Mouse (Mus musculus): ENCODE results near the gene Trpm5. TPM values are rescaled to one million over a fixed set of nuclear protein-coding genes. Genes with fewer than 3 reads are reported as not detected.

Gene Trpm5
- polyA plus RNA-seq, 1 experiment from 2014 or later = 0.72 TPM

GRCm38 (mm10) chr7:143100759-143101158 lies 6.3 kb upstream of the Trpm5 start:
- H3K9me3 ChIP-seq (ENCODE audit: low read length) = no peaks in the 10 kb centered on the region
- H3K27ac ChIP-seq (ENCODE audit: low read length) = no peak overlapping the region
- no peaks in the 10 kb centered on the region for H3K27me3 ChIP-seq (replicated peaks; ENCODE audit: insufficient read depth, low read length)
- no peak overlapping the region for H3K4me2 ChIP-seq (replicated peaks; ENCODE audit: low read depth, low read length)
- no peak overlapping the region for H3K9ac ChIP-seq (replicated peaks; ENCODE audit: low read depth)
- H3K36me3 ChIP-seq (ENCODE audit: insufficient read depth, low read length) = no peaks in the 10 kb centered on the region
- H3K4me3 ChIP-seq (ENCODE audit: low read depth, low read length) = no peak overlapping the region
- ATAC-seq (no peak), DNase-seq (ENCODE audit: low spot score) (no peak)
- H3K4me1 ChIP-seq (ENCODE audit: insufficient read depth, low read depth, low read length) = no peaks in the 10 kb centered on the region
- WGBS = 48% methylated on average over 4 of the region's 4 CpGs
- no peak for TF ChIP-seq CTCF (IDR thresholded peaks at IDR 0.05)
- TF ChIP-seq EP300 (IDR thresholded peaks at IDR 0.05) = no peak

DNA sequence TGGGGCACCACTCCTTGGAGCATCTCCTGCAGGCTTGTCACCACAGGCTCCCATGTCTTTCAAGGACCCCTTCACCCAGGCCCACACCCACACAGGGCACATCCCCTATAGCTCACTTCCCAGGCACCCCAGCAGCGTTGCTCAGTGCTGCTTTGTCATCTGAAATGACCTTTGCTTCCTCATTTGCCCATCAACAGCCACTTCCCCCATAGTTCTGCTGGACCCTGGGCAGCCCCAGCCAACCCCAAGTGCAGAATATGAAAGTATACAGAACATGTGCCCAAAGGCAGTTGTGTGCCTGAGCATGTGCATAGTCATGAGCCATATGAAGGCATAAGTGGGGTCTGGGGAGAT lies 1.1 kb upstream of the Trpm5 start:
- no peak for DNase-seq (ENCODE audit: low spot score)
- no peaks in the 10 kb centered on the region for H3K36me3 ChIP-seq (ENCODE audit: insufficient read depth, low read length)
- H3K4me2 ChIP-seq (replicated peaks; ENCODE audit: low read depth, low read length) = no peak overlapping the region
- no peaks in the 10 kb centered on the region for H3K27me3 ChIP-seq (replicated peaks; ENCODE audit: insufficient read depth, low read length)
- 52% methylated on average over 1 of the region's 1 CpGs for WGBS
- H3K27ac ChIP-seq (ENCODE audit: low read length) = no peak overlapping the region
- H3K4me3 ChIP-seq (ENCODE audit: low read depth, low read length) = no peak overlapping the region
- ATAC-seq = no peak
- H3K9ac ChIP-seq (replicated peaks; ENCODE audit: low read depth) = no peak overlapping the region
- TF ChIP-seq EP300 (IDR thresholded peaks at IDR 0.05) (no peak), CTCF (IDR thresholded peaks at IDR 0.05) (no peak)
- no peaks in the 10 kb centered on the region for H3K4me1 ChIP-seq (ENCODE audit: insufficient read depth, low read depth, low read length)
- H3K9me3 ChIP-seq (ENCODE audit: low read length) = no peaks in the 10 kb centered on the region

DNA sequence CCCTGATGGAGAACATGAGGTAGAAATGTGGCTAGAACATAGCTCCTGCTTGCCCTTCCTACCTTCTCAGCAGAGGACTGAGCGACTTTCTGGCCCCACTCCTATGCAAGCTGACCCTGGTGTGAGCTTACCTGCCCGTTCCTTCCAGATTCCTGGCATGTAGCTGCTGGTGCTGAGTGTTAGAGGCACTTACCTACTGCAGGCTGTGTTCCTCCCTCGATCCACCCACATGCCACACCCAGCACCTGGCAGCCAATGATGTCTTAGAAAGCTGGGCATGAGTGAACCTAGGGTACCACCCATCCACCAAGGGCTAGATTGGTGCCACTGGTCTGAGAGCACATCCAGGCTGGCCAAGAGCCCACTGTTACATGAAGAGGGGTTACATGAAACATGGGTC lies 595 bp downstream of the Trpm5 start:
- TF ChIP-seq CTCF (IDR thresholded peaks at IDR 0.05) (no peak), EP300 (IDR thresholded peaks at IDR 0.05) (no peak)
- Histone ChIP-seq H3K27ac (ENCODE audit: low read length) (no peak overlapping the region), H3K9ac (replicated peaks; ENCODE audit: low read depth) (no peak overlapping the region), H3K27me3 (replicated peaks; ENCODE audit: insufficient read depth, low read length) (no peaks in the 10 kb centered on the region), H3K4me1 (ENCODE audit: insufficient read depth, low read depth, low read length) (no peaks in the 10 kb centered on the region), H3K4me2 (replicated peaks; ENCODE audit: low read depth, low read length) (no peak overlapping the region), H3K4me3 (ENCODE audit: low read depth, low read length) (no peak overlapping the region), H3K36me3 (ENCODE audit: insufficient read depth, low read length) (no peaks in the 10 kb centered on the region), H3K9me3 (ENCODE audit: low read length) (no peaks in the 10 kb centered on the region)
- DNase-seq (ENCODE audit: low spot score) = no peak
- no peak for ATAC-seq
- WGBS = 55% methylated on average over 3 of the region's 3 CpGs

- Histone ChIP-seq H3K4me3 (ENCODE audit: low read depth, low read length) (no peak overlapping the region), H3K4me1 (ENCODE audit: insufficient read depth, low read depth, low read length) (no peaks in the 10 kb centered on the region), H3K9ac (replicated peaks; ENCODE audit: low read depth) (no peak overlapping the region), H3K36me3 (ENCODE audit: insufficient read depth, low read length) (no peaks in the 10 kb centered on the region), H3K4me2 (replicated peaks; ENCODE audit: low read depth, low read length) (no peak overlapping the region), H3K27me3 (replicated peaks; ENCODE audit: insufficient read depth, low read length) (no peaks in the 10 kb centered on the region), H3K9me3 (ENCODE audit: low read length) (no peaks in the 10 kb centered on the region), H3K27ac (ENCODE audit: low read length) (no peak overlapping the region)
- 36% methylated on average over 4 of the region's 4 CpGs for whole genome bisulfite sequencing
- ATAC-seq (peak; percentile 54), DNase-seq (ENCODE audit: low spot score) (peak; percentile 59)
- TF ChIP-seq EP300 (IDR thresholded peaks at IDR 0.05) (no peak), CTCF (IDR thresholded peaks at IDR 0.05) (peak; percentile 73)
Measured at GRCm38 (mm10) chr7:143087070-143087579, 7.3 kb downstream of the Trpm5 start.

- no peaks in the 10 kb centered on the region for H3K27me3 ChIP-seq (replicated peaks; ENCODE audit: insufficient read depth, low read length)
- no peaks in the 10 kb centered on the region for H3K36me3 ChIP-seq (ENCODE audit: insufficient read depth, low read length)
- DNase-seq (ENCODE audit: low spot score) = peak; percentile 71
- 51% methylated on average over 2 of the region's 2 CpGs for WGBS
- ATAC-seq = peak; percentile 71
- no peaks in the 10 kb centered on the region for H3K4me1 ChIP-seq (ENCODE audit: insufficient read depth, low read depth, low read length)
- no peaks in the 10 kb centered on the region for H3K9me3 ChIP-seq (ENCODE audit: low read length)
- H3K4me2 ChIP-seq (replicated peaks; ENCODE audit: low read depth, low read length) = no peak overlapping the region
- H3K27ac ChIP-seq (ENCODE audit: low read length) = no peak overlapping the region
- no peak overlapping the region for H3K9ac ChIP-seq (replicated peaks; ENCODE audit: low read depth)
- H3K4me3 ChIP-seq (ENCODE audit: low read depth, low read length) = no peak overlapping the region
- TF ChIP-seq CTCF (IDR thresholded peaks at IDR 0.05) (peak; percentile 95), EP300 (IDR thresholded peaks at IDR 0.05) (no peak)
Measured at GRCm38 (mm10) chr7:143086366-143086765, 8.1 kb downstream of the Trpm5 start.

- no peak overlapping the region for H3K4me2 ChIP-seq (replicated peaks; ENCODE audit: low read depth, low read length)
- TF ChIP-seq CTCF (IDR thresholded peaks at IDR 0.05) (no peak), EP300 (IDR thresholded peaks at IDR 0.05) (no peak)
- 66% methylated on average over 2 of the region's 2 CpGs for WGBS
- ATAC-seq (no peak), DNase-seq (ENCODE audit: low spot score) (no peak)
- no peaks in the 10 kb centered on the region for H3K9me3 ChIP-seq (ENCODE audit: low read length)
- no peaks in the 10 kb centered on the region for H3K36me3 ChIP-seq (ENCODE audit: insufficient read depth, low read length)
- H3K4me1 ChIP-seq (ENCODE audit: insufficient read depth, low read depth, low read length) = no peaks in the 10 kb centered on the region
- no peaks in the 10 kb centered on the region for H3K27me3 ChIP-seq (replicated peaks; ENCODE audit: insufficient read depth, low read length)
- no peak overlapping the region for H3K27ac ChIP-seq (ENCODE audit: low read length)
- no peak overlapping the region for H3K4me3 ChIP-seq (ENCODE audit: low read depth, low read length)
- H3K9ac ChIP-seq (replicated peaks; ENCODE audit: low read depth) = no peak overlapping the region
Measured at GRCm38 (mm10) chr7:143083708-143084107, 10.7 kb downstream of the Trpm5 start.

GRCm38 (mm10) chr7:143082024-143082423 lies 12.4 kb downstream of the Trpm5 start:
- no peak for DNase-seq (ENCODE audit: low spot score)
- no peaks in the 10 kb centered on the region for H3K9me3 ChIP-seq (ENCODE audit: low read length)
- no peak overlapping the region for H3K9ac ChIP-seq (replicated peaks; ENCODE audit: low read depth)
- no peak for ATAC-seq
- no peak overlapping the region for H3K4me3 ChIP-seq (ENCODE audit: low read depth, low read length)
- H3K27me3 ChIP-seq (replicated peaks; ENCODE audit: insufficient read depth, low read length) = no peaks in the 10 kb centered on the region
- no peak overlapping the region for H3K27ac ChIP-seq (ENCODE audit: low read length)
- 48% methylated on average over 6 of the region's 6 CpGs for WGBS
- no peak overlapping the region for H3K4me2 ChIP-seq (replicated peaks; ENCODE audit: low read depth, low read length)
- no peaks in the 10 kb centered on the region for H3K36me3 ChIP-seq (ENCODE audit: insufficient read depth, low read length)
- TF ChIP-seq EP300 (IDR thresholded peaks at IDR 0.05) = no peak
- no peaks in the 10 kb centered on the region for H3K4me1 ChIP-seq (ENCODE audit: insufficient read depth, low read depth, low read length)
